Mouse (Mus musculus) MN1 (cell line): ENCODE results near the gene Enpp1.
"Not testable (repeated sequence)": the region's sequence is repeated elsewhere in the genome, so short reads cannot be mapped to it uniquely, and the experiment has no call there.

Source experiments
- DNase-seq: peaks from one replicate; pipeline ENCODE4 v3.0.0-alpha.2; 2016; ENCODE audit warnings: low spot score

The Enpp1 gene

DNA sequence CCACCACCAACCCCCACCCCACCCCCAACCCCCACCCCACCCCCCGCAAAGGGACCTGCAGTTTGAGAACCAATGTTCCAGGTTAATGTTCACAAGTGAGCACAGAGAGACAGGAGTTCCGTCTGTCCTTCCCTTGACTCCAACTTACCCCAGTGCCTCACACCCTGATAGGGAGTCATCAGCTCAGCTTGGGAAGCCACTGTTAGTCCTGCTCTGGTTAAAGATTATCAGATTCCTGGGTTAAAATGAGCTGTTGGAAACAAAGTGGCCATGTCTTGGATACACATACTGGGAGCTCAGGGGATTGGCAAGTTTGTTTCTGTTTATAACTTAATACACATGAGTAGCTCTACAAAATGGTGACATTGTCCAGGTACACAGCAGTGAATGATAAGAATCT lies 75.0 kb downstream of the Enpp1 start:
- no peak for DNase-seq

DNA sequence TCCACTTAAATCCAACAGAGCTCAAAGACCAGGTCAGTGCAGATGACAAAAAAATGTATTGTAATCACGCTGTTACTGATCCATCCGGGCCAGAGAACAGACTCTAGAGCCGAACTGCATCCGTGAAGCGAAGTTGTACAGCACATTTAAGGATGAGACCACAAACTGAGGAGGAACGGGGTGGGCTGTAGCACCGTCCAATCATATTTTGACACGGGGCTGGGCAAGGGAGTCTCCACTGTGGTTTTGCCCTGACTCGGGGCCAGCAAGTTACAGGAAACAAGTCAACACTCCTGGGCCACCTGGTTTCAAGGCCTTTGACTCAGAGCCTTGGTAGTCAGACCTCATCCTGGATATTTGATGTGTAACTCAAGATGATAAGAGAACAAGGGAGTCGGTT lies 76.1 kb downstream of the Enpp1 start:
- no peak for DNase-seq

DNA sequence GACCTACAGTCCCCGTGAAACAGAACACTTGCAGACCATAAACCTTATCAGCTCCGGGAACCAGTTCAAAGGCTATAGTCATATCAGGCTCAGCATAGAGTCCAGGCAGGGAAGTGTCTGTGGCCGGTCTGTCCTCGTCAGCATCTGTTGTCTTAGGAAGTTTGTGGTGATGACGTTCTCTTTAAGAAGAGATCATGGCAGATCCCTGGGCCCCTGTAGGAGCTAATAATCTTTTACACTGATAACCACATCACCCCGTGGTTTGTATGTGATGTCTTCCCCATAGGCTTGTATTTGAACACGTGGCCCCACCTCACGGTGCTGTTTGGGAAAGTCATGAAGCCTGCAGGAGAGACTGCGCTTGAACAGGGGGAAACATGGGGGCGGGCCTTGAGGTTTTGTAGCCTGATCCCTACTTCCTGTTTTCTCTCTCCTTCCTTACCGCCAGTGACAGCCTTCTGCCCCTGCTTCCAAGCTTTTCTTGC lies 76.6 kb downstream of the Enpp1 start:
- no peak for DNase-seq

DNA sequence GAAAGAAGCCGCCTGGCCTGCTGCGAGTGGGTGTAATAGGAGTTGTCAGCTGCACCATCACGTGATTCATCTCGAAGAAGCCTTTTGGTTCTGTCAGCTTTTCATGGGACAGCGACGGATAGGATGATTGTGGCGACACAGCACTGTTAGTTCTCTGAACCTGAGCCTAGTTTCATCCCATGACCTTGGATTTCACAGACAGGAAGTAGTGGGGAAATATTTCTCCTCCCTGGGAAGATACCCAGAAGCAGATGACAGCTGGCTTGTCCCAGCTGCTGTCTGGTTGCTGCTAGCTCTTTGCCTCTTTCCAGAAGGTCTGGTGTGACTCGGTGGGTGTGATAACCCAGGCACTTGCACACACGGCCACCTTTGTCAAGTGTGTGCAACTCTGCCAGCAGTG lies 77.7 kb downstream of the Enpp1 start:
- no peak for DNase-seq

DNA sequence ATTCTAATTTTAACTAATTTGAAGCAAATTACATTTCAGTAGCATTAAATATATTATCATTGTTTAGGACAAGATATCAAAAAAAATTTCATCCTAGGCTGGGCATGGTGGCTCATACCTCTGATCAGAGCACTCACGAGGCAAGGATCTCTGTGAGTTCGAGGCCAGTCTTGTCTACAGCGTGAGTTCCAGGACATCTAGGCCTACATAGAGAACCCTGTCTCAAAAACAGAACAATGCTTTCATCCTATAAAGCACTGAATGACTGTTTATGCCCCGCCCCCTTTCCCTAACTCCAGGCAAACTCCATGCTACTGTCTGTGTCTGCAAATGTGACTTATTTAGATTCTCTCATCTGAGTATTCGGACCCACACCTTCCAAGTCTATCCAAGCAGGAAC lies 80.8 kb downstream of the Enpp1 start:
- no peak for DNase-seq

DNA sequence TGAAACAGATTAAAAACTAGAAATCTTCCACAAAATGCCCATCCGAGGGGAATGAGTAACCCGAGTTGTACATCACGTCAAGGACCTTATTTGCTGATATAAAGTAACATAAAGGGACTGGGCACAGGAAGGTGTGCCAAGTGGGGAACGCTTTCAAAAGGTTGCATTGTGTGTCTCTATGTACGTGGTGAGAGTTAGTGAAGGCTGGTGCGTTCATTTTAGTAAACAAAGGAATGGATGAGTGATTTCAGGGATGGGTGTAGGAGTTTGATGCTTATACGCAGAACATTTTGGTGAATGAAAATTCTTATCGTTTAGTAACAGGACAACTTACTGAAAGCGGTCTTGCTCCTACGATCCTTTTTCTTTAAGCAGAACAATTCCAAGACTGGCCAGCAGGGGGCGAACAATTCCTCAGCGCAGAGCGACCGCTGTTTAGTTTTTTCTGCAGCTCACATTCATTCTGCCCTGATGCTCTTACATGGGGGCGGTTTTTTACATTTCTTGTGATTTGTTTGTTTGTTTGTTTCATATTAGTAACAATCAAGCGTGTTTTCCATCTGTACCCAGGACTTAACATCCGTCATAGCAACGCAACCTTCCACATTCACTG lies 81.4 kb downstream of the Enpp1 start:
- peak; percentile 81 for DNase-seq

DNA sequence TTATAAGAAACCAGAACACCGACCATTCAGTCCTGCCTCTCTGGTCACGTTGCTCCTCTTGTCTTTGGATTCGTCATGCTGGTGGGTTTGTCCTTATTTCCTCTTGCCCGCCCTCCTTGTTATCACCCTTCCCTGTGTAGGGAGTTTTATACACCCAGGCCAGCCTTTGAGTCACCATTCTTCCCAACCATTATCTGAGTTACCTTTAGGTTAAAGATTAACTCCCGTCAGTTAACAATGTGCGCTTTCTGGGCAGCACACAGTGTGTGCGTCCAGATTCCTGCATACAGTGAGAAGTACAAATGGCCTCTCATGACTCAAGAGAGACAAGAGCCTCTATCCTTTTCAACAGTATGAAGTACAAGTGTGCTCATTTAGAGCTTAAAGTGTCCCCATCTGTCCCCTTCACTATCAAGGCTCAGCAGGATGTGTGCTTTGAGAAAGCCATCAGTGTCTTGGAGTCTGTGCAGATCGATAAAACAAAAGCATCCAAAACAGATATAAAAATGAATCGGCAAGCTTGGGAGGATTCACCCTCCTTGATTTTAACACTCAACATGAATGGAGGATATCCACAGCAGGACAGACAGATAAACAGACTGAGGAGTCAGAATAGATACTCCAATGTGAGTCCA lies 82.8 kb downstream of the Enpp1 start:
- DNase-seq, result no peak

DNA sequence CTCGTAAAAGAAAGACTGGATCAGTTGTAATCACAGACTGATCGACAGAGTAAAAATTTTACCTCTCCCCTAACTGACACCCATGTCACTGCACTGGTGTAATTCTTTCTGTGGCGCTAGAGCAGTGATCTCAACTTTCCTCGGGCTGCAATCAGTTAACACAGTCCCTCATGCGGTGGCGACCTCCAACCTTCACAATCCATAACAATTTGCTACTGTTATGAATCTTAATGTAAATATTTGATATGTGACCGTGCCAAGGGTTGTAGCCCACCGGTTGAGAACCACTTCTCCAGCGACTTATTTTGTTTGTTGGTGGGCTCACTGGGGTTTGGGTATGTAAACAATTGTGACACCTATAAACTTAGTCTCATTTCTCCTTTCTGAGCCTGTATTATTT lies 83.5 kb downstream of the Enpp1 start:
- no peak for DNase-seq

DNA sequence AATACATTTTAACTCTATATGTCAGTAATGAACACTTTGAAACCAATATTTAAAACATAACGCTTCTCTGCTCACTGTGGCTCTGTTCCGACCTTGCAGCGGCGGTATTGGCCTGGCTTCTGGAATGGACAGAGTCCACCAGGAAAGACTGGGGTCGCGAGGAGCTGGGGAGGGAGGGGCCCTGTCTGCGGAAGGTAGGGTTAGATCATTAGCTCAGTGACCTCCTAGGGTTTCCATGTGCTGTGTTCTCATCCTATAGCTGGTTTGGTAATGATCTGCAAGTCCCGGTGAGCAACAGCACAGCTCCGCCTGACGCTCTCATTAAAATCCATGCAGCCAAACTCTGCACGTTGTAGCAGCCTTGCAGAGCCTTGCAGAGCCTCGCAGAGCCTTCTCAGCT lies 84.7 kb downstream of the Enpp1 start:
- no peak for DNase-seq

DNA sequence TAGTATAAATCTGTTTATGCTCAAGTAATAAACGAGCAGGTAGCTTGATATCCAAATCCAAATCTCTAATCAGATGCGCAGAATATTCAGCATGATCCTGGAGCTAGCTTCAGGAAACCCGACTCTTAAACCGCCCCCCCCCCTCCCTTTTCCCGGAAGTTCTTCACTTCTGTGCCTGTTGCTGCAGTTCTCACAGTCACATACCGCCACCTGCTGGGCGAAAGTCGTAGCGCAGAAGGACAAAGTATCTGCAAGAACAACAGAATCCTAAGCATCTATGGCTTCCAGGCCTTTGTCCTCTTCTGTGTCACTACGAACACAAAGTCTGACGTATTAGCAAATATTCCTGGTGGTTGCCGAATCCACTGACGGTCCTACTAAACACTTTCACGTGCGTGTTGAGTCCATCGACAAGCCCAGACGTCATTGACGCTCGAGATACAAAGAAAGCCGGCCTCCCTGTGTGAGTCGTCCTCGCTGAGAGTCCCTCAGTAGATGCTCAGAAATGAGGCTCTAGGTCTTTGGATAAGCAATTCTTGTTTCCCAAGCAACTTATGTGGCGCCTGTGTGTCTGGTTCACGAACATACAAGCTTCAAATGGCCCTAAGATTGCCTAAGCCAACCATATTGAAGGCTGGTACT lies 86.8 kb downstream of the Enpp1 start:
- DNase-seq, result peak; percentile 89

DNA sequence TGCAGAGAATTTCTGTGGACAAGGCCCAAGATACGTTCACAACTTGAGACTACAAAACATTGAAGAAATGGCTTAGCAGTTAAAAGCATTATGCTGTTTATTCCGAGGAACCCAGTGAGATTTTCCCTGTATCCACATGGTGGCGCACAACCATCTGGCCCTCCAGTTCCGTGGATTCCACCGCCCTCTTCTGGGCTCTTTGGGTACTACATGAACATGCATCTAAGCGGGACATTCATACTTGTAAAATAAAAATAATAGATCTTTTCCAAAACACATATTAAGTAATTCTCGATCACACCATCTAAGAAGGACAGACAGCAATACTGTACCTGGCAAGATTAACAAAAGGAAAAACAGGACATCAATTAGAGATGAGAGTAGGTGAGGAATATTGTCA lies 89.4 kb downstream of the Enpp1 start:
- peak; percentile 86 for DNase-seq

DNA sequence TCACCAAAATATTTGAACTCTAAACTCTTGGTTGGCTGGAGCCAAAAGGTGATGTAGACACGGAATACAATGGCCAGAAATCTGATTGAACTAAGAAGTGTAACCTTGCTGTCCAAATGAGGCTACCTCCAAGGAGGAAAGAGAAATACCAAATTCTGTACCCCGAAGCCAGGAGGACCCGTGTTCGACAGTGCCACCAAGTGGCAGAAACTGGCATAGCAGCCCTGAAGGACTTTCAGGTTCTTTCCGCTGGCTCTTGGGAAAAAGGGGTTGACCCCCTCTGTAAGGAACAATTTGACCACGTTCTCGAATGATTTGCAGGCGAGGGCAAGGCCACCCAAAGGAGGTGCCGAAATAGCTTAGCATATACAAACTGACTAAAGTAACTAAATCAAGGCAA lies 90.4 kb downstream of the Enpp1 start:
- peak; percentile 56 for DNase-seq

DNA sequence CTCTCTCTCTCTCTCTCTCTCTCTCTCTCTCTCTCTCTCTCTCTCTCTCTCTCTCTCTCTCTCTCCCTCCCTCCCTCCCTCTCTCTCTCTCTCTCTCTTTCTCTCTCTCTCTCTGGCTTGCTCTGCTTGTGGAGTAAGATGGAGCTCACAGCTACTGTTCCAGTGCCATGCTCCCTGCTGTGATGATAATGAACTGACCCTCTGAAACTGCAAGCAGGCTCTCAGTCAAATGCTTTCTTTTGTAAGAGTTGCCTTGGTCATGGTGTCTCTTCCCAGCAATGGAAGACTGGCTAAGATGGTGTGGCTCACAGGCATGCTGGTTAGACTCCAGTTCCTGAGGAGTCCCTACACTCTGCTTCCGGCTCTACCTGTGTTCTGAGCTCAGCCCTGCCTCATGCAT lies 95.4 kb downstream of the Enpp1 start:
- not testable (repeated sequence) for DNase-seq

DNA sequence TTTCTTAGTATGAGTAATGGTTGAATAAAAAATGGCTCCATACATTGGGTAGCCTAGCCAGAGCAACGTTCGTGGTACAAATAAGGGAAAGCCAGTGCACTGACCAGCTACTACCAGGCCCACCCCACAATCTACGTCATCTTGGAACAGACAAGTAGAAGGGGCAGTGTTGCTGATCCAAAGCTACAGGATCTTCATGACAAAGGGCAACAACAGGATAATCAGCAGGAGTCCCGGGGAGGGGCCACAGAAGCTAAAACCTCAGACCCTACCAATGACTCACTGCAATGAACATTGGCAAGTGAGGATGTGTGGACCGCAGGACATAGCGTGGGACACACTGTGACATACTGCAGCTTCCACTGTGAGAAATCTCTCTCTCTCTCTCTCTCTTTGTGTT lies 96.2 kb downstream of the Enpp1 start:
- no peak for DNase-seq

DNA sequence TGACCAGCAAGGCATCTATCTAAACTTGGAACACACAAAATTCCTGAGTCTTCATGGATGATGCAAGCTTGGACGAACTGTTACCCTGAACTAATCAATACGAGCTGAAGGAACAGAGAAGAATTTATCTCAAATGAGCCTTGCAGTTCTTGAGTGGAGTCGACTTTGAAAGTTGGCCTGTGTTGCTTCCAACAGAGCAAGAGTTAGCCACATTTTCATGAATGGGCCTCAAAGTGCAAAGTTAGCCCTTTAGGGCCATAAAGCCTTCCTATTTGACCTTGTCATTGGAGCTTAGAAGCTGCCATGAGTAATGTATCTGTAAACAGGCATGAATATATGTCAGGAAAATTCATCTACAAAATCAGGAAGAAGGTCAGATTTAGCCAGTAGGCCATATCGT lies 97.2 kb downstream of the Enpp1 start:
- DNase-seq, result no peak

DNA sequence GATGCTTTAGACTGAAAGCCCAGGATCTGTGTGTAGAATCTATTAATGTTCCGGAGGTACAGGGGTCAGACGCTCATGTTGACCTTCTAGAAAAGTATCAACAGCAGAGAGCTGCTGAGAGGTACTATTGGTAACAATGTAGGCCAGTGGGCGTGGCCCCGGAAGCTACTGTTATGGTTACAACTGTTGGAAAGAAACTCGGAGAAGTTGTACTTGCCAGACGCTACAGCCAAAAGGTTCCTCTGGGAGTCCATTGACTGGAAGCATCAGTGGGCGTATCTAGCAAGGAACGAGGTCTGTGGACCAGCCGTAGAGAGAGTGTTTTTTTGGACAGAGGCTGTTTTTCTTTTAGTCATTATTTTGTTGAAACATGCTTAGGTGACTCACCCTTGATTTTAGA lies 102.2 kb downstream of the Enpp1 start:
- DNase-seq, result no peak

DNA sequence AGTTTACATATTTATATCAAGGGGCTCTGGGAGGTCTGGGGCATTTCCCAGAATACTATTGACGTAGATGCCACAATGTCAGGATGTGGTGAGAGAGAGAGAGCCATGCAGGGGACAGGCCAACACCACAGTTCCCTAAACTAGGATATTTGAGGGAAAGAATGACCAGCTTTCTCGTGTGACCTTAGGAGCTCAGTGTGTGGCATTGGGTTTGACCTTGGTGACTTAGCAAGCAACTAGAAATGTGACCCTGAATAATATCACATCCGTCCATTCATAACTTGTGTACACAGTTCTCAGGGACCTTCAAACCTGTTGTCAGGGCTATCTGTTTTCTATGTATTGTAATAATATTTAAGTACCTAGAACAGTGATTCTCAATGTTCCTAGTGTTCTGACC lies 102.8 kb downstream of the Enpp1 start:
- DNase-seq, result no peak

DNA sequence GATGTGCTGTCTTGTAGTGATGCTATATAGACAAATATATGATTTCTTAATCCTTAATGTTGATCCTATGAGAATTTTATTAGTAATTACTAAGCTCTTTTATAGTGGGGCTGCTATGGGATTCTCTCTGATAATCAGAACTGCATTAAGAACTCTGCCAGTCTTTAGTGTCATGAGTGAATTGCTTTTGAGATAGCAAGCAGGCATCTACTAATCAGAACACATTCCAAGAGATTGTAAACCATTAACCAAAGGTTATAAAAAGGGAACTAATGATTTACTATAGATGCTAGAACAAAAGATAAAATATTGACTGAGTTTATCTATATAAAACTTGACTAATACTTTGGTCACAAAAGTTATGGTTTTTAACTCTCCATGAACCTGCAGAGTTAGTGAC lies 108.2 kb downstream of the Enpp1 start:
- no peak for DNase-seq

DNA sequence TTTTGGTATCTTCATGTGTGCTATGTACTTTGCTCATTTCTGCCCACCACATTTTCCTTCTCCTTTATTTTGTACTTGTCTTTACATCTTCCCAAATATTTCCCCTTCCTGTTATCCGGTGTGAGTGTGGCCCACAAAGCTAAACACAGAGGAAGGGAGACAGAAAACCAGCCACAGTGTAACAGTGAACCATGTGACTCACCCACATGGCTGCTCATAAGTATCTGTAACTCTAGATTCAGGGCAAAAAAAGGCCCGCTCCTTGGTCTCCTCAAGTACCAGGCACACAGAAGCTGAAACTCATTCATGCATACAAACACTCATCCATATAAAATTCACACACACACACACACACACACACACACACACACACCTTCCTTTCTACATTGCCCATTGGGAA lies 108.9 kb downstream of the Enpp1 start:
- no peak for DNase-seq

DNA sequence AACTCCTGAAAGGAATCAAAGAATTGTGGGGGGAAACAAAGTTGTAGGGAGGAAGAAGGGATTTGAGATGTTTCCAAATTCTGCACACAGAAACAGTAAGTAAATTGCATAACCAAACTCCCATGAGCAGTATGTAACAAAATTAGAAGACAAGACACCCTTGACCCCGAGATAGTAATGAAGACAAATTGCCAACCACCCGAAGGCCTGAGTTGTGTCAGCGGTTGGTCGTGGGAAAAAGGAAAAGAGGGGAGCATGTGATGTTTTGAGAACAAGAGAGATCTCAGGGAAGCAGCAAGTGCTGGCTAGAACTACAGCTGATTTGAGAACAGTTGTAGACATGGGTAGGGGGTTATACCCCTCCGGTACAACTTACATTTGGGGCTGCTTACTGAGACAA lies 112.2 kb downstream of the Enpp1 start:
- no peak for DNase-seq

DNA sequence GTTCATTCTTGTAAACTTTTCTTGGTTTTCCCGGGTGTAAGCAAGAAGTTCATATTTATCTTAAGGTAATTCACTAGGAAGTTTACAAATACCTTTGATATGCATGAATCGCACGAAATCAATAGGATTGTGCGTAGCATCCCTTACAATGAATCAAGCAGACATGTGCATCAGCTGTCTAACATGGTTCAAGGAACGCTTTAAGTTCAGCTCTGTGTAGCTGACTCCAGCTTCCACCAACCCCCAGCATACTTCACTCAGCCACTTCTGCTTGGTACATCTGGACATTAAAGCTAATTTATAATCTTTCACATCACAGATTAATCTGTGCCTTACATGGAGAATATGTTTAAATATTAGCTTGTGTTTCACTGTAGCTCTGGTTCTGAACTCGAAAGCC lies 113.3 kb downstream of the Enpp1 start:
- no peak for DNase-seq

DNA sequence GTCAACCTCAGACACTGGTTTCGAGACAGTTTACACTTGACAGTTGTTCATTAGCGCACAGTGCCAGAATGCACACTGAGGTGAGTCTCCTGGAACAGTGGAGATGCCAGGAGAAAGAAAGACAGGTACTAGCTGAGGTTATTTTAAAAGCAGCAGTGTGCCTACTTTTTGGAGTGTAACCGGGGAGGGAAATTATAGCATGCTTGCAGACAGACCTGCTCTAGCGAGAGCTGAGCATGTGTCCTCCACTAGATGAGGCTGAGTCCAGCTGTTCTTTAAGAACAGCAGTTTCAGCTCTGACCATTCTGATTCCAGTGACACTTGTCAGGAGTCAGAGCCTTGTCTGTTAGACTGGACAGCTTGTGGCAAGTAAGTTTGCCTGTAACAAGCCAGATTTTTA lies 114.2 kb downstream of the Enpp1 start:
- DNase-seq, result no peak

DNA sequence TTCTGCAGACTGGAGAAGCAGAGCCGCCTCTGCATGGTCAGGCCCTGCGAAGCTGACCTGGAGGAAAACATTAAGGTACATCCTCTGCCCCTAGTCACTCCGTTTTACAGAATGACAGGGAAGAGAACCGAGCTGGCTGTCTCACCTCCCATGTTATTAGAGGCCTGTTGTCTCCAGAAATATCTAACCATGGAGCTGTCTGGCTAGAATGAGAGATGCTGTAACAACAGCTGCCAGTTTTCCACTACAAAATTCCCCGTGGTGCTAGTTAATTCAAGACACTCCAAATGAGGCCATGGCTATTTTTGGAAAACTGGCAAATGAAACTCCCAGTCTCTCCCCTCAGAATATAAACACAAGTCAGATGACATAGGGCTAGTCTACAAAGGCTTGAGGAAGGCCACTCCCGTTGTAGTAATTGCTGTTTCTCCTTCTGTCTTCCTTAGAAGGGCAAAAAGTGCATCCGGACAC lies 115.1 kb downstream of the Enpp1 start:
- DNase-seq, result no peak
